Mouse (Mus musculus): Measurements from ENCODE around the gene C1ql3. TPM values are rescaled to one million over a fixed set of nuclear protein-coding genes. Genes with fewer than 3 reads are reported as not detected.

The C1ql3 gene
- total RNA-seq, 1 experiment from 2014 or later: not detected

Other genes starting within 250 kb of the C1ql3 start
- 15.6 and 19.1 TPM in 2 replicates for gene Pter, start 87.8 kb downstream of the C1ql3 start, total RNA-seq (2021)